In the genomic region with DNA sequence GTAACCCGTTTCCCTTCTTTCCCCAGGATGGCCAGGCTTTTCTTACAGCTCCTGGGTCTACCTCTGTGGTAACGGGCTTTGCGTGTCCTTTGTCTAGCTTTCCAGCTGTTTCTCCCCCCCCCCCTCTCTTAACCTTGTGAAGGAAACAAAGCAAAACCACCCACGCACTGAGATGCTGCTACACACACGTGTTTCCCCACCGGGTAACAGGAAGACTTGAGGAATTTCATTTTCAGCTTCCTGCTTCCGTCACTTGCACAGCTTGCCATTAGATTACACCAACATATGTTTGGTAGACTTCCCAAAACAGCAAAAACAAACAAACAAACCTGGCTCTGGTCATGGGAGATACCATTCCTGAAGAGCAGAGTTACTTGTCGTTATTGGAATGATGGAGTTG, we compare ENCODE assay signal across 12 mouse cellular contexts.
"Had no signal": no experiment of that assay in that cellular context is flagged by ENCODE, and none has a peak within 500 bp of the region (broad histone marks: within the 10 kb centered on the region; RNA-seq: fewer than 3 reads in every experiment).

No protein-coding gene starts in this region.

- H3K4me1 ChIP-seq: limb, embryonic 15.5 days; liver, embryonic 12.5 days; lung, embryonic 15.5 days; neural tube, embryonic 15.5 days had no signal

- H3K4me3 ChIP-seq: limb, embryonic 15.5 days; liver, embryonic 12.5 days; lung, embryonic 15.5 days; myocyte; neural tube, embryonic 15.5 days had no signal

- DNase-seq: kidney, postnatal 25 days; layer of hippocampus, adult 9-11 months; layer of hippocampus, postnatal 36 days; midbrain, embryonic 14.5 days; spleen, adult 18-20 months; thymus, adult 18-20 months; thymus, postnatal 14 days had no signal

- H3K27ac ChIP-seq: limb, embryonic 15.5 days; liver, embryonic 12.5 days; lung, embryonic 15.5 days; neural tube, embryonic 15.5 days had no signal

- ATAC-seq: liver, embryonic 12.5 days had no signal

- H3K9ac ChIP-seq: limb, embryonic 15.5 days; liver, embryonic 12.5 days; lung, embryonic 15.5 days; neural tube, embryonic 15.5 days had no signal

- H3K36me3 ChIP-seq: neural tube, embryonic 15.5 days had no signal

- H3K9me3 ChIP-seq: limb, embryonic 15.5 days; liver, embryonic 12.5 days; lung, embryonic 15.5 days; neural tube, embryonic 15.5 days had no signal

- H3K27me3 ChIP-seq: limb, embryonic 15.5 days; liver, embryonic 12.5 days; lung, embryonic 15.5 days; neural tube, embryonic 15.5 days had no signal

- H3K4me2 ChIP-seq: limb, embryonic 15.5 days; liver, embryonic 12.5 days; lung, embryonic 15.5 days; neural tube, embryonic 15.5 days had no signal
